Mouse (Mus musculus) splenic B cell, adult 2 months (primary cell): Measurements from ENCODE around the gene Tesmin.

Source experiments
- DNase-seq: peaks from one replicate; pipeline ENCODE4 v3.0.0-alpha.2; 2011; ENCODE audit warnings: low read depth, low spot score
- H3K27me3 ChIP-seq: 2 replicates; pipeline ENCODE4 v1.6.1; 2012; ENCODE audit warnings: mild to moderate bottlenecking, low read length, moderate library complexity, mixed read lengths; ENCODE audit not compliant: control insufficient read depth, poor library complexity, insufficient read depth, severe bottlenecking
- H3K36me3 ChIP-seq: 2 replicates; pipeline ENCODE4 v1.6.1; 2012; ENCODE audit warnings: mild to moderate bottlenecking, low read length, moderate library complexity, mixed read lengths; ENCODE audit not compliant: control insufficient read depth, poor library complexity, insufficient read depth, severe bottlenecking

The Tesmin gene

GRCm38 (mm10) chr19:3374028-3374427, 14.6 kb upstream of the Tesmin start:
- DNase-seq, result peak; percentile 45
- Histone ChIP-seq H3K27me3 (no peaks in the 10 kb centered on the region), H3K36me3 (peaks cover 10% of the 10 kb centered on the region)

DNA sequence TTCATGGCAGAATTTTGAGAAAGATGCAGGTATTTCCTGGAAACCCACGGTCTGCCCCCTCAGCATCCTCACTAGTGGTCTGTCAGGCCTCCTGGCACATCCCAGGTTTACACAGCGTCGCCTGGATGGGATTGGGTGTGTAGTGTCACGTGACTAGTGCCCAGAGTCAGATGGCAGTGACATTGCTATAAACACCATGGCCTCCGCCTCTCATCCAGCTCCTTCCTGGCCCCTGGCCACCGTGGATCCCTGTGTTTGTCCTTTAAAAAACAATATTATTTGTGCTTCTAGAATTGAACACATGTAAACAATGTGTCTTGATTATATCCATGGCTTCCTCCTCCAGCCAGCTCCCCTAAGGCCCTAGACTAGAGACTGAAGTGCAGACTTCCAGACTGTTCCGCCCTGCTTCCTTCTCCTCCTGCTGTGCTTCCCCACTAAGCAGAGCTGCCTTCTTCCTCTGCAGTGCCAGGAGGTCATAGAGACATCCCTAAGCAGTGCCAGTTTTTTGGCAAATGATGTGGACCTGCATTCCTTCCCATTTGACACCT, 12.6 kb upstream of the Tesmin start:
- peaks cover 14% of the 10 kb centered on the region for H3K36me3 ChIP-seq
- no peak for DNase-seq
- H3K27me3 ChIP-seq, result no peaks in the 10 kb centered on the region

GRCm38 (mm10) chr19:3376966-3377715, 11.5 kb upstream of the Tesmin start:
- no peak for DNase-seq
- Histone ChIP-seq H3K27me3 (no peaks in the 10 kb centered on the region), H3K36me3 (peaks cover 11% of the 10 kb centered on the region)

GRCm38 (mm10) chr19:3378614-3379013, 10.0 kb upstream of the Tesmin start:
- H3K36me3 ChIP-seq, result peaks cover 12% of the 10 kb centered on the region
- no peaks in the 10 kb centered on the region for H3K27me3 ChIP-seq
- no peak for DNase-seq

GRCm38 (mm10) chr19:3388061-3388460, 596 bp upstream of the Tesmin start:
- DNase-seq, result no peak
- Histone ChIP-seq H3K27me3 (no peaks in the 10 kb centered on the region), H3K36me3 (0 out of 2 replicates have a peak, but pooled peaks cover 2% of the 10 kb centered on the region)

DNA sequence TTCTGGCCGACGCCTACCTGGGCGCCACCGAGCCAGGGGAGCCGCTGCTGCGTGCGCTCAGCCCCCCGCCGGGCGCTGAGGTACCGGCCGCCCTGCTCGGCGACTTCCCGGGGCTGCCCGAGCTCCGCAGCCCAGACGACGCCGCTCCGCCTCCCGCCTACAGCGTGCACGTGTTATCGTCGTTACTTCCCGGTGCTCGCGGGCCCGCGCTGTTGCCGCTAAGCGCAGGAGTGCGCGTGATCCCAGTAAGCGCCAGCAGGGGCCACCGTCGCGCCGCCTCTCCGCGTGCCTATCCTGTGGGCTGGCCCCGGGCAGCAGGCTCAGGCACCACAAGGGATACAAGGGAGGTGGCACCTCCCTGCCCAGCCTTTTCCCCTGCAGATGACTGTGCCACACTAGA, 432 bp downstream of the Tesmin start:
- H3K27me3 ChIP-seq, result no peaks in the 10 kb centered on the region
- no peaks in the 10 kb centered on the region for H3K36me3 ChIP-seq
- peak; percentile 92 for DNase-seq

DNA sequence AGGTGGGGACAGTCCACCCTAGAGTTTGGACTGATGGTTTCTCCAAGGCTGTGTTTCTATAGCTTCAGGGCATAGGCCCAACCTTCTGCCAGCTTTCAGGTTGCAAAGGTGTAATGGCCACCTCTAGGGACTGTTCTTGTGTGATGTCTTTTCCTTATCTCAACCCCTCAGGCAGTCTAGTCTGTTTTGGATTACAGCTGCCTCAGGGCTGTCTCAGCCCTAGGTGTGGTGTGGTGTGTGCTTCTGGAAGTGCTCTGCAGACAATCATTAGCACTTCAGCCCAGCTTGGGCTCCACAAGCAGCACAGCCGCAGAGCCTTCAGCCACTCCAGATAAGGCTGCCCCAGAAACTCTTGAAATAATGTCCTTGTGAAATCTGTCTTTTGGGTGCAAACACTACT, 3.7 kb downstream of the Tesmin start:
- DNase-seq, result no peak
- no peaks in the 10 kb centered on the region for H3K27me3 ChIP-seq
- H3K36me3 ChIP-seq, result no peaks in the 10 kb centered on the region

DNA sequence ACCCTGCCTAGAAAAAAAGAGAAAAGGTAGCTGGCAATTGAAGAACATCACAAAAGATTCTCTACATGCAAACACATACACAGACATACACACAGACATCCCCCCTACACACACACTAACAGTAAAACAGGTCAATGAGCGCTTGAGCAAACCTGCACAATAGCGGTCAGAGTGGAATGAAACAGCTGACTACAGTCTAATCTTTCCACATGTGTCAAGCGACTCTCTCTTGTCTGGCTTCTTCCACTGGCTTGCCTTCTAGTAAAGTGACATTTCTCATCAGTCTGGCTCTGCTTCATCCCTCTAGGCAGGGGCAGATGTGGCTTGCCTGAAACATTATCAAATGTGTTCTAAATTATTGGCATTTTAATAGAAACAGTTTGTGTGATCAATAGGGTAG, 5.6 kb downstream of the Tesmin start:
- no peaks in the 10 kb centered on the region for H3K36me3 ChIP-seq
- no peaks in the 10 kb centered on the region for H3K27me3 ChIP-seq
- no peak for DNase-seq

DNA sequence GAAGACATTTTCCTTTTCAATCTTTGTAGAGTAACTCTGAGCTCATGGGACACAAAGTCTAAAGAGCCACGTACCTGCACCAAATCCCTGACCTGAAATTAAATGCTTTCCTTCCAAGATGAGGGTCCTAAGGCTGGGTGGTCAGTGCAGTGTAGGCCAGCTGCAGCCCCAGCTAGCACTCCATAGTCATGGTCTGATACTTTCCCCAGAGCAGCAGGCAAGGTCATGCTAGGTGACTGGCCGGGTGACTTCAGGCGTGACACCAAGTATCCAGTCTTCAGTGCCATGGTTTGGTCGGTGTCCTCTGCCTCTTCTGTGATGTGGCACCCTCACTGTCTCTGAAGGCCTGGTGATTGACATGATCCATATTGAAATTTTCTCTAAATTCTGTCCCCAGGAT, 11.4 kb downstream of the Tesmin start:
- no peak for DNase-seq
- Histone ChIP-seq H3K27me3 (no peaks in the 10 kb centered on the region), H3K36me3 (no peaks in the 10 kb centered on the region)

DNA sequence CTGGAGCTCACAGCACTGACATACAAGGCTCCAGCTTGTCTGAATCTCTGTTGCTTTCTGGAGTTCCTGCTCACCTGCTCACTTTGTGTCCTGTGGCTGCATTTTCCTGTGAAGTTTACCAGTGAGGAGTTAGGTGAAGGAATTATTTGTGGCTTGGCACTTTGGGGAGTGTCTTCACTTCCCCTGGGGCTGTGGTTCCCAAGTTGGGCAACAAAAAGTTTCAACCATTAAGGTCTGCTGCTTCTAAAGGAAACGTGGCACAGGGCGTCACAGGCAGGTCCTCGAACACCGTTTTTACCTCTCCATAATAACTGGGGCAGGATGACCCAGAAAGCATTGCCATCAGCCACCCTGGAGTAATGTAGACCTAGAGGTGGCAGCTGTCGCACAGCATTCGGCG, 12.8 kb downstream of the Tesmin start:
- H3K27me3 ChIP-seq, result no peaks in the 10 kb centered on the region
- H3K36me3 ChIP-seq, result no peaks in the 10 kb centered on the region
- DNase-seq, result no peak

DNA sequence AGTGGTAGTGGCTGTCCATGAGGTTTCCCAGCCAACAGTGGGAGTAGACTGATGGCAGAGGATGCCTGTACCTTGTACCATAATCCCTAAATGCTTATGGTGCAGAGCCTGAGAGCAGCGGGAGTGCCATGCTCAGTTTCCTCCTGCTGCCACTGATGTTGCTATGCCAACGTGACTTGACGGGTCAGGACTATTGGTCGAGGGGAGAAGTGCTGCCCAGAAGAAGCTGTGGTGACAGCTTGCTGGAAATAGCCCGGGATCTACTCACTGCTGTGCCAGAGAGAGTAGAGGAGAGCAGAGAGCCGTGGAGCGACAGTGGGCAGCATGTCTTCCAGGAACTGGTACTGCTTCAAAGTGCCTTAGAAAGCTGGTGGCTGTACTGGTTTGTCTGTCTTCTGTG, 13.3 kb downstream of the Tesmin start:
- DNase-seq, result no peak
- H3K36me3 ChIP-seq, result no peaks in the 10 kb centered on the region
- no peaks in the 10 kb centered on the region for H3K27me3 ChIP-seq

GRCm38 (mm10) chr19:3402390-3402789, 13.7 kb downstream of the Tesmin start:
- H3K36me3 ChIP-seq, result no peaks in the 10 kb centered on the region
- no peaks in the 10 kb centered on the region for H3K27me3 ChIP-seq
- DNase-seq, result no peak

GRCm38 (mm10) chr19:3404030-3404429, 15.4 kb downstream of the Tesmin start:
- no peak for DNase-seq
- Histone ChIP-seq H3K36me3 (no peaks in the 10 kb centered on the region), H3K27me3 (no peaks in the 10 kb centered on the region)

- no peaks in the 10 kb centered on the region for H3K36me3 ChIP-seq
- no peak for DNase-seq
- H3K27me3 ChIP-seq, result no peaks in the 10 kb centered on the region
These were observed 17.0 kb downstream of the Tesmin start for GRCm38 (mm10) chr19:3405531-3406281.

GRCm38 (mm10) chr19:3414268-3414733, 25.6 kb downstream of the Tesmin start, which contains the start of gene Gal:
Gal (minus strand) TSS chr19:3414544.
- Histone ChIP-seq H3K27me3 (no peaks in the 10 kb centered on the region), H3K36me3 (no peaks in the 10 kb centered on the region)
- DNase-seq, result peak; percentile 8
